Mouse (Mus musculus) stomach, postnatal 0 days (tissue): ENCODE data around the gene Clec3a.

Experiments
- CTCF ChIP-seq: IDR thresholded peaks from 2 replicates; pipeline ENCODE4 v1.5.1; 2016; ENCODE audit warnings: antibody characterized with exemption, low read depth, mild to moderate bottlenecking, moderate library complexity
- EP300 ChIP-seq: optimal IDR thresholded peaks from 2 replicates; pipeline ENCODE3; 2016; ENCODE audit warnings: antibody characterized with exemption

- TF ChIP-seq CTCF = no peak
- no peak for TF ChIP-seq EP300
Measured at GRCm38 (mm10) chr8:114401679-114402078, 16.2 kb upstream of the Clec3a start.
